Mouse (Mus musculus) stomach, postnatal 0 days (tissue): ENCODE results near the gene Rab27a.

Experiments used
- CTCF ChIP-seq: IDR thresholded peaks from 2 replicates; pipeline ENCODE4 v1.5.1; 2016; ENCODE audit warnings: antibody characterized with exemption, low read depth, mild to moderate bottlenecking, moderate library complexity
- EP300 ChIP-seq: optimal IDR thresholded peaks from 2 replicates; pipeline ENCODE3; 2016; ENCODE audit warnings: antibody characterized with exemption

DNA sequence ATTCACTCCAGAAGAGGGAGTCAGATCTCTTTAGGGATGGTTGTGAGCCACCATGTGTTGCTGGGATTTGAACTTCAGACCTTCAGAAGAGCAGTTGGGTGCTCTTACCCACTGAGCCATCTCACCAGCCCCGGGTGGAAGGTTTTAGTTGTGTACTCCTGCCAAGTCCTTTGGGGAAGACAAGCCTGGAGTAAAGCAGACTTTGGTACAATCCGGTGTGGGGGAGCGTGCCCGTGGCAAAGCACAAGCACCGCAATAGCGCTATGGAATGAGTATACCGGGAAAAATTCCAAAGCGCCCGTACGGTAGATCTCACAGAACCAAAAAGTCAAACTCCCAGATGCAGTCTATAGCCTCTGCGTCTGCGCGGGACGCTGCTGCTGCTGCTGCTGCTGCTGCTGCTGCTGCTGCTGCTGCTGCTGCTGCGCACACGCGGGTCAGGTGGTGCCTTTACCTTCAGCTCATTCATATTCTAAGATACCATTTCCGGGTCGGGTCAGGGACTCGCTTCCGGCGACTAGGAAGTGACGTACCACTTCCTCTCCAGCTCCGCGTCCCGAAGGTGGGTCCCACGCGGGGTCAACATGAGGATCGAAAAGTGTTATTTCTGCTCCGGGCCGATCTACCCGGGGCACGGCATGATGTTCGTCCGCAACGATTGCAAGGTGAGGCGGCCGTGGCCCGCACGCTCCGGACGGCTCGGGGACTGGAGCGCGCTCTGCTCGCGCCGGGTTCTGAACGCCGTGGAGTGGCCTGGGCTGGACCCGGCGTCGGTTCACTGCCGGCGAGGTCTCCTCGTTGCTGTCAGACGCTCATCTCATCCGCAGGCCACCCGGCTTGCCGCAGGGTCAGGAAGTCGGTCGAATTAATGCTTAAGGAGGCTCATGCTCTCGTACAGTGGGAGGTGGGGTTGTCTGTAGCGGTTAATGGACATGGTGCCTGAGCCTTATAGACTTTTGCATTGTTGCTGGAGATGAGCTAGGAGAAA, 68.6 kb downstream of the Rab27a start, which contains the start of gene Rsl24d1:
- TF ChIP-seq CTCF (no peak), EP300 (no peak)
